Comparison of ENCODE assay signal across 17 mouse cellular contexts in genomic region chr6:142738637-142739036, GRCm38 (mm10). TPM values are rescaled to one million over a fixed set of nuclear protein-coding genes. Genes with fewer than 3 reads are reported as not detected.
"Had no signal": no experiment of that assay in that cellular context is flagged by ENCODE, and none has a peak within 500 bp of the region (broad histone marks: within the 10 kb centered on the region; RNA-seq: fewer than 3 reads in every experiment).

No protein-coding gene starts in this region.

- H3K36me3 ChIP-seq: lung, embryonic 15.5 days; midbrain, embryonic 13.5 days; midbrain, embryonic 15.5 days; neural tube, embryonic 12.5 days; stomach, embryonic 15.5 days had no signal

- ATAC-seq: lung, postnatal 0 days; midbrain, embryonic 13.5 days; midbrain, embryonic 15.5 days had no signal

- H3K4me1 ChIP-seq: lung, embryonic 15.5 days; midbrain, embryonic 13.5 days; midbrain, embryonic 15.5 days; neural tube, embryonic 12.5 days; stomach, embryonic 15.5 days had no signal

- DNase-seq: lung, adult 2 months; lung, postnatal 14 days; lung, postnatal 36 days; right cerebral cortex, postnatal 14 days; thymus, adult 2 months; thymus, postnatal 25 days; thymus, postnatal 4 days had no signal

- H3K9me3 ChIP-seq: lung, embryonic 15.5 days; midbrain, embryonic 13.5 days; midbrain, embryonic 15.5 days; neural tube, embryonic 12.5 days; stomach, embryonic 15.5 days had no signal

- H3K4me3 ChIP-seq: lung, embryonic 15.5 days; megakaryocyte, embryonic 14.5 days; midbrain, embryonic 13.5 days; midbrain, embryonic 15.5 days; neural tube, embryonic 12.5 days; stomach, embryonic 15.5 days had no signal

- H3K4me2 ChIP-seq: lung, embryonic 15.5 days; midbrain, embryonic 11.5 days; midbrain, embryonic 13.5 days; midbrain, embryonic 15.5 days; neural tube, embryonic 12.5 days; stomach, embryonic 15.5 days had no signal

- H3K27ac ChIP-seq: lung, embryonic 15.5 days; macrophage; midbrain, embryonic 13.5 days; midbrain, embryonic 15.5 days; neural tube, embryonic 12.5 days; stomach, embryonic 15.5 days; stomach, postnatal 0 days had no signal

- H3K27me3 ChIP-seq: lung, embryonic 15.5 days; midbrain, embryonic 13.5 days; midbrain, embryonic 15.5 days; neural tube, embryonic 12.5 days; stomach, embryonic 15.5 days had no signal

- H3K9ac ChIP-seq: lung, embryonic 15.5 days; midbrain, embryonic 13.5 days; midbrain, embryonic 15.5 days; neural tube, embryonic 12.5 days; stomach, embryonic 15.5 days had no signal

RNA-seq across cellular contexts. Expression of gene Abcc9, which starts 36.5 kb away (rescaled TPM):
- polyA plus RNA-seq: macrophage had no signal
